Mouse (Mus musculus) olfactory bulb, adult 2 months (tissue): ENCODE results near the gene Ddah1.

Source experiments
- CTCF ChIP-seq: fragments of 200-500 bp; IDR thresholded peaks from 2 replicates; pipeline ENCODE4 v1.5.1; 2012; ENCODE audit warnings: low read depth, mild to moderate bottlenecking, low read length, moderate library complexity; ENCODE audit not compliant: insufficient read depth
- POLR2A ChIP-seq: fragments of 200-500 bp; IDR thresholded peaks from 2 replicates; pipeline ENCODE4 v1.6.1; 2012; ENCODE audit warnings: mild to moderate bottlenecking, low read depth, low read length, moderate library complexity; ENCODE audit not compliant: insufficient read depth

- TF ChIP-seq CTCF (no peak), POLR2A (no peak)
Observed at GRCm38 (mm10) chr3:145852041-145852440, 93.6 kb downstream of the Ddah1 start.
